Mouse (Mus musculus) cerebellum, adult 2 months (tissue): ENCODE results near the gene Fundc2.

Experiments
- CTCF ChIP-seq: fragments of 200-500 bp; IDR thresholded peaks from 2 replicates; pipeline ENCODE4 v1.5.1; 2011; ENCODE audit warnings: low read depth, mild to moderate bottlenecking, control low read depth, low read length, moderate library complexity, borderline replicate concordance; ENCODE audit not compliant: insufficient read depth
- POLR2A ChIP-seq: fragments of 200-500 bp; IDR thresholded peaks from 2 replicates; pipeline ENCODE4 v1.6.1; 2011; ENCODE audit warnings: low read length, control low read depth, borderline replicate concordance; ENCODE audit not compliant: insufficient read depth

- TF ChIP-seq CTCF (no peak), POLR2A (no peak)
Observed at GRCm38 (mm10) chrX:75399471-75399870, 17.3 kb downstream of the Fundc2 start.
